Mouse (Mus musculus) adrenal gland, adult 8-10 months (tissue): ENCODE measurements at regions not wholly inside any gene's neighbourhood (a gene's known extent, or its start where the extent isn't known, plus 50 kb on each side); places are given as distances from the start of the nearest gene placed in this dataset.

Experiments
- DNase-seq: peaks from one replicate; pipeline ENCODE4 v3.0.0; 2022

DNA sequence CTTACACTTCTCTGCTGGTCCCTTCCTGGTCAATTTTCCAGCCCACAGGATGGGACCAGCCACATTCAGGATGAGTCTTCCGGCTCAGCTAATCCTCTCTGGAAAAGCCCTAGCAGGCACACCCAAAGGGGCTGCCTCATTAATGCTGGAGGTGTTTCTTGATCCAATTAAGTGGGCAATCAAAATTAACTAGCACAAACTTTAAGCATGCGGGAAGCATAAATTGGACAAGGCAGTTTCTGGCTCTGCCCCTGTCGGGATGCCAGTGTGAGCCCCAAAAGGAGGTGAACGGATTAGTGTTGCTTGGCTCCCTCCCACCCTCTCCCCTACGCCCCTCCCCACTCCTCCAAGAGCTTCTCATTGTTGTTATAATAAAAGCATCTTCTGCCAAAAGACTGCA, 262.5 kb upstream of the Id4 start:
- DNase-seq: no peak

- DNase-seq: no peak
Observed at GRCm38 (mm10) chr13:47999399-47999798, 261.6 kb upstream of the Id4 start.

DNA sequence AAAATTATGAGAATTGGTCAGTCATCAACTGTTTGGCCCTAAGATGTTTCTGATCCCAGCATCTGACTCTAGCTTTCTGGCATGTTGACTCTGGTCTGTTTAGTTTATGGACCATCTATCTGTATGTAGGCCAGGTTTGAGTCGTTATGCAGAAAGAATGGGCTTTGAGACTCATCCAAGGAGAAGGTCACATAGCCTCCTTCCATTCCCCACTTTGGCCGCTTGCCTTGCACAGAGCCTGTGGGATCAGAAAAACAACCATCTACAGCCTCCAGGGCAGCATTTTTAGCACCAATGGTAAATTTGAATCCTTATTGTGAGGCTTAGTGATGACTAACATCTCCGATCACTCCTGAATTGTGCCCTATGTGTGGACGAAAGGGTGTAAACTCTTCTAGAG, 257.9 kb upstream of the Id4 start:
- DNase-seq: no peak

GRCm38 (mm10) chr13:48013336-48013750, 247.7 kb upstream of the Id4 start:
- no peak for DNase-seq

- no peak for DNase-seq
Observed at GRCm38 (mm10) chr13:48015296-48015695, 245.7 kb upstream of the Id4 start.

GRCm38 (mm10) chr13:48016051-48016450, 245.0 kb upstream of the Id4 start:
- no peak for DNase-seq

GRCm38 (mm10) chr13:48016606-48017005, 244.4 kb upstream of the Id4 start:
- DNase-seq: no peak

- DNase-seq: no peak
Observed at GRCm38 (mm10) chr13:48017649-48018048, 243.4 kb upstream of the Id4 start.

GRCm38 (mm10) chr13:48018606-48019005, 242.4 kb upstream of the Id4 start:
- no peak for DNase-seq

DNA sequence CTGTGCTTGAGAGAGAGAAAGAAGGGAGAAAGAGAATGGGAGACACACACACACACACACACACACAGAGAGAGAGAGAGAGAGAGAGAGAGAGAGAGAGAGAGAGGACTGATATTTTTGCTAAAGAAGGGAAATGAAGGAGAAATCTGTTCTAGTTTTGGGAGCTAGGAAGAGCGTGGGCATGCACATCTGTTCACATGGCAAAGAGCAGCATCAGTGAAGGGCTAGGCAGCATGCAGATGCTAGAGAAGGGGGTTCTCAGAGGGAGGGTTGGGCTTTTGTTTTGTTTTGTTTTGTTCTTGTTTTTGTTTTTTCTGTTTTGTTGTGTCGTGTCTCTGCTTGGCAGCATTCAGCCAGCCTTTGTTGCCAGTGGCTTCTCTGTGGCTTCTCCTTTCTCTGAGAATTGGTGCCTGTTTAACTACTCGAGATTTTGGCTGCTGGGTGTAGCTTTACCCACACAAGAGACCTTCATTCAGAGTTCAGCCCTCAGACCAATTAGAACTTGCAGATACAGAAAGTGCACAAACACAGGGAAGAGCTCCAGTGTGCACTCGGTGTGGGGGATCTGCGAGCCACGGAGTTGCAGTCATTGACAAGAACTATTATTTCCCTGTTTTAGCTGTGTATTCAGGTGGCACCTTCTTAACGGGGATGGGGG, 237.9 kb upstream of the Id4 start:
- no peak for DNase-seq

DNA sequence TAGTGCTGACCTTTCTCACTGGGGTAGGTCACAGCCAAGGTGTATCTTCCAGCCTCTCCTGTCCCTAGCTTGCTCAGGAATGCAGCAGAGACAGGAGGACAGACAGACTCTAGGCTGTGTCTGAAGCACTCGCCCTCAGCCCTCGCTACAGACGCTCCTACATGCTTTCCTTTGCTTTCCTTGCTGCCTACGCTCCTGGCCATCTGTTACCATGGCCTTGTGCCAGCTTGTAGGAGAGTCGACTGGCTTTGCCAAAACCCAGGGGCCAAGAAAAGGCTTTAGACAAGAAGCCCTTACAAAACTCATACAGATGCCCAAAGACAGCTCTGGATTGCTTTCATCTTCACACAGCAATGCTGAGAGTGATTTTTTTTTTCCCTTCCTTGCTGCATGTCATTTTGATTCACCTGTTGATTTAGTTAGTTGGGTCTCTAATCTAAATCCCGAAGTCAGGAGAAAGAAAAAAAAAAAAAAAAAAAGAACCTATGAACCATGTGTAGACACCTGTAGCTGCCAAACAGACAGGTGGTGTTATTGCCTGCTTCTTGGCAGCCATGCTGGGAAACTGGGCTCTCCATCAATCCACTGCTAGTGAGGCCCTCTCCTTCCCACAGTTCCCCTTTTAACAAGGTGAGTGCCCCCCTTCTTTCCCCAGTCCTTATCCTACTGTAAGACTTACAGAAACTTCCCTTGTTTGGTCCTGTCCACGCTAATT, 233.1 kb upstream of the Id4 start:
- DNase-seq: peak; percentile 18

DNA sequence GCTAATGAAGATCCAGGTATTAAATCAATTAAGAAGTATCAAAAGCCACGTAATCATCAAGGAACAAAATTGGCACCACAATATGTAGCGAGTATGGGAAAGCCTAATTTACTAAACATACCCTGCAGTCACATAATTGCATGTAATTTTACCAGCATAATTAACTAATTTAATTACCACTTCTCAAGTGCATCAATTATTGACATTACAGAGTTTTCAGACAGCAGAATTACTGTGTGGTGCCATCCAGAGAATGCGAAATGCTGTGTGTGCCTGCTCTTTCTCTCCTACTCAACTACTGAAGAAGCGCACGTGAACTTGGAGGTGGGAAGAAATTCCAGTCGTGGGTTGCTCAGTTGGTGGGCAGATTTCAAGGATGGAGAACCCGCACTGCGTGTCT, 229.5 kb upstream of the Id4 start:
- no peak for DNase-seq

DNA sequence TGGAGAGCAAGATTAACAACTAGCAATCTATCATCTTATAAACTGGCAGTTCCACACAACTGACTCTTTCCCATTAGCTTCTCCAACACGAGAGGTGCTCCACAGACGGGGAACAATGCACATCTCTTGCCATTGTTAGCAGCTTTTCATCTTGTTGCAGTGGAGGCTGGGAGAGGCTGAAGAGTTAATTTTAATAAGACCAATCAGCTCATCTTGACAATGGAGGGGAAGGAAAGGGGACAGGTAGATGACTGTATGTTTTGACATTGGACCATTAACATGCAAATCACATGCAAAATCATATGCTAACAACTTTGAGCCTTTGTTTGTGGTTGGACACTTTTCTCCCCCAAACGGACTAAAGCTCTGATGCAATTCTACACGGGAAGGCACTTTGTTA, 218.9 kb upstream of the Id4 start:
- no peak for DNase-seq

GRCm38 (mm10) chr13:48042572-48042971, 218.5 kb upstream of the Id4 start:
- DNase-seq: no peak

GRCm38 (mm10) chr13:48046201-48046750, 214.8 kb upstream of the Id4 start:
- no peak for DNase-seq

GRCm38 (mm10) chr13:48049796-48050195, 211.2 kb upstream of the Id4 start:
- no peak for DNase-seq

GRCm38 (mm10) chr13:48074630-48075029, 186.4 kb upstream of the Id4 start:
- DNase-seq: no peak

- DNase-seq: no peak
Observed at GRCm38 (mm10) chr13:48075315-48075714, 185.7 kb upstream of the Id4 start.

- DNase-seq: no peak
Observed at GRCm38 (mm10) chr13:48078214-48078613, 182.8 kb upstream of the Id4 start.

DNA sequence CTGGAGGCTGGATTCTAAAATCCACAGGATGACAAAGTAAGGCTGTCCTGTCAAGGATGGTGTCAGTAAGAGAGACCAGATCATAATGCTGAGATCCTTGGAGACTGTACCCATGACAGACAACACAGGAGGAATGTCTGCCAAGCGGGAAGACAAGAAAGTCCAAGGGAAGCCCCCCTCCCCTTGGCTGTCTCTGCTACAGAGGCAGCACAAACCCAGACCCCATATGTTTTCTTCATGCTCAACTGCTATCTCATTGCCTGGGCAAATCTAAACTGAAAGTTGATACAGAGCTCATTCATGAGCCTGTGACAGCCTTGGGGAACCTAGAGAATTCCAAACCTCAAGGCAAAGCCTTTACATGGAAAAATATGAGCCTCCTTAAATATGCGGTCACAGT, 177.7 kb upstream of the Id4 start:
- DNase-seq: no peak

DNA sequence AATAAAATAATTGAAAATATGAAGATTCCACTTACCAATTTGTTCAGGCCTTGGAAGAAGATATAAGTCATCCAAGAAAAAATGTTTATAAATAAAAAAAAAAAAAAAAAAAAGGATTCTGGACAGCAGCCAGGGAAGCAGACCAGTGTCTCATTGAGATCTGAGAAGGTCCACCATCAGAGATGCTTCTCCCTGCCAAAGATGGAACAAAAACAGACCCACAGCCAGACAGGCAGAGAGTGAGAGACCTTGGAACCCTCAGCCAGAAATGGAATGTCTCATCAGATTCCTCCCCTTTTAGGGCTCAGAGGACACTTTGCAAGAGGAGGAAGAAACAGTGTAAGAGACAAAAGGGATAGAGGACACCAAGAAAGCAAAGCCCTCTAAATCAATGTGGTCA, 177.2 kb upstream of the Id4 start:
- no peak for DNase-seq

- no peak for DNase-seq
Observed at GRCm38 (mm10) chr13:48094275-48095035, 166.6 kb upstream of the Id4 start.

DNA sequence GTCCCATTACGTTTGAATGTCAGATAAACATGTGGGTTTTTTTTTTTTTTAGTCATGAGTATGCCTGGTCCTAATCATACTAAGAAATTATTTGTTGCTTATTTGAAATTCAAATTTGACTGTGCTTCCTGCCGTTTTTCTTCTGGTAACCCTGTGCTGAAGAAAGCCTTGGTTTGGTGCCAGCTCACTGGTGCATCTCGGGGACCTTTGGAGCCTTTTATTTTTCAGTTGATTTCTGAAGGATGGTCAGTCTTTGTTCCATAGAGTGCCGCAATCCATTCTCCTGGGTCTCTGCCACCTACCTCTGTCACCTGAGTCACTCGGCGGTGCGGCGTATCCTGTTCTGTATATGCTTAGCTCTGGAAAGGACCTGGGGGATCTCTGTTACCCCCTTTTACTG, 158.9 kb upstream of the Id4 start:
- DNase-seq: no peak
